Mouse (Mus musculus) ovary, adult 10 weeks (tissue): Measurements from ENCODE around the gene Gm4303. TPM values are rescaled to one million over a fixed set of nuclear protein-coding genes. Genes with fewer than 3 reads are reported as not detected.

Experiments
- polyA plus RNA-seq: library from polyadenylated mRNA; stranded (reverse); fragments of 350-450 nt; fragmentation: Illumina TruSeq; extraction: RNeasy Lipid Tissue Mini Kit (QIAGEN cat#74804); gene quantifications from one replicate; pipeline ENCODE4 v1.2.3, GENCODE M21; 2014

Gene Gm4303
- not detected for polyA plus RNA-seq

GRCm38 (mm10) chr10:100345672-100346071, at the start of gene Gm4303:
Gene Gm4303, plus strand, starts transcription at chr10:100345972.

GRCm38 (mm10) chr10:100335376-100335775, 10.4 kb upstream of the Gm4303 start, which contains the start of gene Gm4301:
Gene Gm4301, plus strand, starts transcription at chr10:100335676.

DNA sequence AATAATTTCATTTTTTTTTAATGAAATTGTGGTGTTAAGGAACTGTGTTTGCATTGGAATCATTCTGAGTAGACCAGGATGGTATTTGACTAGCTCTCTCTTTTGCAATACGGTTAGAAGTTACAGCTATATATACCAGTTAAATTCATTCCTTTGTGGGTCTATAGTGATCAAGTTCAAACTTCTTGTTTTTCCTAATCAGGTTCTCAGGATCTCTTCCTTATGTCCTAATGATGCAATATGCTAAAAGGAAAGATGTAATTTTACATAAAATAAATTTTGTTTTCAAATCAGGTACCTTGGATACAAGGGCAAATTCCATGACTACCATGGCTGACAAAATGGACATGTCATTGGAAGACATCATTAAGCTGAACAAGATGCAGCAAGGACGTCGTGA, 5.2 kb upstream of the Gm4303 start, which contains the start of gene Gm4302:
Gene Gm4302, plus strand, starts transcription at position 301 of the 400 bp plus-strand sequence.

GRCm38 (mm10) chr10:100350793-100351192, 5.0 kb downstream of the Gm4303 start, which contains the start of gene Gm4305:
Gene Gm4305, plus strand, starts transcription at chr10:100351093.

DNA sequence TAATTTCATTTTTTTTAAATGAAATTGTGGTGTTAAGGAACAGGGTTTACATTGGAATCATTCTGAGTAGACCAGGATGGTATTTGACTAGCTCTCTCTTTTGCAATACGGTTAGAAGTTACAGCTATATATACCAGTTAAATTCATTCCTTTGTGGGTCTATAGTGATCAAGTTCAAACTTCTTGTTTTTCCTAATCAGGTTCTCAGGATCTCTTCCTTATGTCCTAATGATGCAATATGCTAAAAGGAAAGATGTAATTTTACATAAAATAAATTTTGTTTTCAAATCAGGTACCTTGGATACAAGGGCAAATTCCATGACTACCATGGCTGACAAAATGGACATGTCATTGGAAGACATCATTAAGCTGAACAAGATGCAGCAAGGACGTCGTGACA, 15.3 kb downstream of the Gm4303 start, which contains the start of gene Gm4307:
Gene Gm4307, plus strand, starts transcription at position 301 of the 400 bp plus-strand sequence.

GRCm38 (mm10) chr10:100382460-100382859, 36.7 kb downstream of the Gm4303 start, which contains the start of gene Gm4312:
Gene Gm4312, minus strand, starts transcription at chr10:100382560.

Other genes starting within 250 kb of the Gm4303 start
- gene Gm4301, start 10.3 kb upstream of the Gm4303 start, polyA plus RNA-seq = not detected
- not detected for gene Gm4302, start 5.1 kb upstream of the Gm4303 start, polyA plus RNA-seq
- gene Gm4305, start 5.1 kb downstream of the Gm4303 start, polyA plus RNA-seq = not detected
- gene Gm4307, start 15.4 kb downstream of the Gm4303 start, polyA plus RNA-seq = not detected
- gene Gm4312, start 36.6 kb downstream of the Gm4303 start, polyA plus RNA-seq = not detected
- 129 TPM for gene Tmtc3, start 141.4 kb downstream of the Gm4303 start, polyA plus RNA-seq
- gene Cep290, start 141.6 kb downstream of the Gm4303 start, polyA plus RNA-seq = 33.1 TPM
- 32.0 TPM for gene 4930430F08Rik, start 244.5 kb downstream of the Gm4303 start, polyA plus RNA-seq
- not detected for gene 1700017N19Rik, start 244.5 kb downstream of the Gm4303 start, polyA plus RNA-seq